Mouse (Mus musculus): ENCODE results near the gene Stag1. TPM values are rescaled to one million over a fixed set of nuclear protein-coding genes. Genes with fewer than 3 reads are reported as not detected.

Gene Stag1
- total RNA-seq, 1 experiment from 2014 or later, result 98.8 TPM

DNA sequence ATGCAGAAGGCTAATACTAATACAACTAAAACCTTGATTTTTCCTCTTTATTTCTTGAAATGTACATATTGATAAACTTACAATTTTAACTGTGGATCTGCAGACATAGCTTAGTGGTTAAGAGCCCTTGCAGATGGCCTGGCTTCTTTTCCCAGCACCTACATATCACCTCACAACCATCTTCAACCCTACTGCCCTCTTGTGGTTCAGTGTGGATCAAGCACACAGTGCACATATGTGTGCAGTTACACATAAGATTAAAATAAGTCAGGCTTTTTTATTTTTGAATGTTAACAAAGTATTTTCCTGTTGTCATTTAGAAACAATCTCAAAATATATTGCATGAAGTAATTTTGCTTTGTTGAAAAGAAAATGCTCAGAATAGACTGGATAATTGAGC, 312.8 kb downstream of the Stag1 start:
- ATAC-seq (ENCODE audit: extremely low read depth, insufficient number of reproducible peaks, low FRiP score, poor library complexity, severe bottlenecking), result peak; percentile 61

DNA sequence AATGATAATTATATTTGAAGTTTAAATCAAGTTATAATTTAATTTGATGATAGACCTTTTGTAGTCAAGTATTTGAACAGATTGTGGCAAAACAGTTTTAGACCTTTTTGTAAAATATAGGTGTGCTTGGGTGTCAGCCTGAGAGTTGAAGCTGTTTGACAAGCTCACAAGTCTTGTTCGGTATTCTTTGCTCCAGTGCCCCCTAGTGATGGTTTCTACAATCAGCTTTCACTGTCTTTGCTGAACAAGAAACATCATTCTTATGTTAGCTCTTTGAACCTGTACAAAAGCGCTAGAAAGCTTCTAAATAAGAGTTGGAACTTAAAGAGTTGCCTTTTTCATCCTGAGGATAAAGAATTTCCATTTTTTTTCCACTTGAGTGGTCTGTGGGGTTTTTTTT, 319.5 kb downstream of the Stag1 start:
- ATAC-seq (ENCODE audit: extremely low read depth, insufficient number of reproducible peaks, low FRiP score, poor library complexity, severe bottlenecking), result peak; percentile 48; the same call in 1 of the 2 replicates

DNA sequence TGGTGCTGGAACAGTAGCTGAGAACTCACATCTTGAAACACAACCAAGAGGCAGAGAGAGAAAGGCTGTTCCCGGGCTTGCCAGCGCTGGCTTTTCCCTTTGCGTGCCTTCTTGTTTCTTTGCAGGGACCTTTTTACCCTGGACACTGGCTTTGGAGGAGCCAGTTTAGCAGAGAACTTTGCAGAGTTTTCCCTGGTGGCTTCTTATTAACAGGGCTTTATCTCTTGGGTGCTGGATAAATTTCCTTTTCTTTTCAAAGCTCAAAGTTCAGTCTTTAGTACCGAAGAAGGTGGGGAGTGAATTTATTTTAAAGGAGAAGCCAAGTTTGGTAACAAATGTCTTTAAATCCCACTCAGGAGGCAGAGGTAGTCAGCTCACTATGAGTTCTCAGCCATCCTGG, 329.0 kb downstream of the Stag1 start:
- ATAC-seq (ENCODE audit: extremely low read depth, insufficient number of reproducible peaks, low FRiP score, poor library complexity, severe bottlenecking), result no peak

DNA sequence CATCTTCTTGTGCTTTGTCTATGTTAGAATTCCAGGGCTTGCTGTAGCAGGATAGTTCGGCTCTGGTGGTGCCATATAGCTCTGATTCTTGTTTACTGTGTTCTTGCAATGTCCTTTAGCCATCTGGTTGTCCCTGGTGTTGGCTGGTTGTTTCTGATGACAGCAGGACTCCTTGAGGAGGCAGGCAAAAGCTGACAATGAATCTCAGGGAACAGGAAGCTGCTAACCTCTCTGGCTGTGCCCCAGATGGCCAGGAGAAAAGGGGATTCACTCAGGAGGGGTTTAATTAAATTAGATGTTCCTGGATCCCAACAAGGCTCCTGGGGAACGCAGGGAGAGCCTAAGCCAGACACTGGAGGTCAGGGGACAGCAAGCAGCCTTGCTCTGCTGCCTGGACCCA, 344.4 kb downstream of the Stag1 start:
- ATAC-seq (ENCODE audit: extremely low read depth, insufficient number of reproducible peaks, low FRiP score, poor library complexity, severe bottlenecking), result no peak

DNA sequence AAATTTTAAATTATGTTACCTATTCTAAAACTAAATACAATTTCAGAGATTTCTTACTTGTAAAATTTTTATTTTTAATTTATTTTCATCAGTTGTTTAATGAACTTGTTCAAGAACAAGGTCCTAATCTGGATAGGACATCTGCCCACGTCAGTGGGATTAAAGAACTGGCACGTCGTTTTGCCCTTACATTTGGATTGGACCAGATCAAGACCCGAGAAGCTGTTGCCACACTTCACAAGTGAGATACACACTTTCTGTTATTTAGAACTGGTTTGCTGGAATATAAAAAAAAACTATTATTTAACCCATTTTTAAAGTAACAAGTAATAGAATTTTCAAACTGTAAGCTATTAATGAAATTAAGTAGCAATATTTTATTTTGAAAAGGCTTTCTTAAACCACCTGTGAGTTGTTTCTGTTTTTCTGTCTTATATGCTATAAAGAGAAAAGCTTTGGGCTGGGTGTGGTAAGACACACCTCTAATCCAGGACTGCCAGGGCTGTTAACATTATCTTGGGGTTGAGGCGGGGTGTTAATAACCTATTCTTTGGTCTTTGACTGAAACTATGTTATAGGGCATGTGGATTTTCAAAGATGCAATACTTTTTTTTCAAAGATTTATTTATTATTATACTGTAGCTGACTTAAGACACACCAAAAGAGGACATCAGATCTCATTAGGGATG, 347.2 kb downstream of the Stag1 start:
- ATAC-seq (ENCODE audit: extremely low read depth, insufficient number of reproducible peaks, low FRiP score, poor library complexity, severe bottlenecking), result no peak

DNA sequence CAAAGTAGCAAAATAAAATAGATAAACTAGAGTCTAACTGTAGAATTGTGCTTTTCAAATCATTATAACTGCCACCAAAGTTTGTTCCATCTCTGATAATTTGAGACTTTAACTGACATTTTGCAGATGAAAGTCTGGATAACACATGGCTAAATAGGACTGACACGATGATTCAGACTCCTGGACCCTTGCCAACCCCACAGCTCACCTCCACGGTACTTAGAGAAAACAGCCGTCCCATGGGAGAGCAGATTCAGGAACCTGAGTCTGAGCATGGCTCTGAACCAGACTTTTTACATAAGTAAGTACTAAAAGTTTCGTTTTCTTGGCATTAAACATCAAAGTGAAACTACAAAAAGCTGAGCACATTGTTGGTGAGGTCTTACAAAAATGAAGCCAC, 353.9 kb downstream of the Stag1 start:
- 0 out of 2 replicates have a peak, but pooled peaks have one; percentile 26 for ATAC-seq (ENCODE audit: extremely low read depth, insufficient number of reproducible peaks, low FRiP score, poor library complexity, severe bottlenecking)

DNA sequence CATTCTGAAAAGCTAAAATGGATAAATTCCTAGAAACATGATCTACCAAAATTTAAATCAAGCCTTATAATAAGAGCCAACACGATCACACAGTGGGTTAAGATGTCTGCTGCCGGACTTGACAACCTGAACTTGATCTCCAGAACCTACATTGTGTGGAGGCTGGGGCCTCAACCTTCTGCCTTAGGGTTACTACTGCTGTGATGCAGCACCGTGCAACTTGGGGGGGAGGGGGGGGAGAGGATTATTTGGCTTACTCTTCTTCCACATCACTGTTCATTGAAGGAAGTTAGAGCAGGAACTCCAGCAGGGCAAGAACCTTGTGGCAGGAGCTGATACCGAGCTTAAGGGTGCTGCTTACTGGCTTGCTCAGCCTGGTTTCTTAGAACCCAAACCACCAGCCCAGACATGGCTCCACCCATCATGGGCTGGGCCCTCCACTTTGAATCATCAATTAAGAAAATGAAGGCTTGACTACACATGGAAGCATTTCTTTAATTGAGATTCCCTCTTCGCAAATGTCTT, 365.4 kb downstream of the Stag1 start:
- ATAC-seq (ENCODE audit: extremely low read depth, insufficient number of reproducible peaks, low FRiP score, poor library complexity, severe bottlenecking), result no peak

DNA sequence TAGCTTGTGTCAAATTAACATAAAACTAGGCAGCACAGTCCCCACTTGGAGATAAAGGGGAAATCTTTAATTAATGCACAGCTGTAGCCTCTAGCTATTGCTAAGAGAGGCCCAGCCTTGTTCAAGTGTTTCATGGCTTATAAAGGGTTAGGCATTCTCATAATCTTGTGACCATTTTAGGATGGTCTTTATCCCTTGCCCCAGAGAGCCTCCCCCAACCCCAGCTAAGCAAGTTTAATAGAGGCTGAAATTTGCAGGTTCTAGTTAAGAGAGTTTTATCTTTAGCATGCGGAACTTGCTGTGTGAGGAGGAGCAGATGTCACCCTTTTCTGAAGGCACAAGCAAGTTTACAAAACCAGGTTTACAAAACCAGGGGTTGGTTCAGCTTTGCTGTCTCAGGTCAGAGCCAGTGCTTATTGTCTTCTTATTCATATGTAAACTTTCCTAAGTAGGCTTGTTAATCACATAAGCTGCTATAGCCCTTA, 365.9 kb downstream of the Stag1 start:
- no peak for ATAC-seq (ENCODE audit: extremely low read depth, insufficient number of reproducible peaks, low FRiP score, poor library complexity, severe bottlenecking)

DNA sequence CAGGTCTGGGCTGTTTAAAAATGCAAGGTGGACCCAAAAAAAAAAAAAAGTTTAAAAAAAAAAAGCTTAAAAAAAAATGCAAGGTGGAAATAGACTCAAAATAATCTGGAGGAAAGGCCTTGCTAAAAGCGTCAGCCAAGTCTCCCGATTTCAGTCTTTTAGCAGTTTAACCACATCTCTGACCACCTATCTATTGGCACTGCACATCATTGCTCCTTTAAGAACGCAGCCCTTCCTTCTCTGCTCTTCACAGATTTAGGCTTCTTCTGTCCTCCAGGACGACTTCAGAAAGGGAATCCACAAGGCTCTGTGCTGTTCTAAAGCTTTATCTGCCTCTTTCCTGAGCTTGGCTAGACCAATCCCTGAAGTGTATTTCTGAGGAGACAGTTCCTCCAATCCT, 366.5 kb downstream of the Stag1 start:
- ATAC-seq (ENCODE audit: extremely low read depth, insufficient number of reproducible peaks, low FRiP score, poor library complexity, severe bottlenecking), result no peak

DNA sequence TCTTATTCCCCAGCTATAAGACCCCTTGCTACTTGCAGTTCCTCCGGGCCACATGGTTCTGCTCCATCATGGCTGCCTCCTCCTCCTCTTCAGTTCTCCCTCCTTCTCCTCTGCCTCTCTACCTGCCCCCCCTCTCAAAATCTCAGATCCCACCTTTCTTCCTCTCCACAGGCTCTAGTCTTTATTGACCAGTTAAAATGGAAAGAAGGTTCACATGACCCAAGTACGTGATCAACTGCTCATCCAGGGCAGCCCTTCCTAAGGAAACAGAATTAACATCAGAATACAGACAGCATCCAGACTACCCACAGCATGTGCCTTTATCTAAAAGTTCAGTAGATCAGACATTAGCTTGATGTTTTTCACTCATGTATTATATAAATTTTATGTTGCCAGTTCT, 371.9 kb downstream of the Stag1 start:
- no peak for ATAC-seq (ENCODE audit: extremely low read depth, insufficient number of reproducible peaks, low FRiP score, poor library complexity, severe bottlenecking)

DNA sequence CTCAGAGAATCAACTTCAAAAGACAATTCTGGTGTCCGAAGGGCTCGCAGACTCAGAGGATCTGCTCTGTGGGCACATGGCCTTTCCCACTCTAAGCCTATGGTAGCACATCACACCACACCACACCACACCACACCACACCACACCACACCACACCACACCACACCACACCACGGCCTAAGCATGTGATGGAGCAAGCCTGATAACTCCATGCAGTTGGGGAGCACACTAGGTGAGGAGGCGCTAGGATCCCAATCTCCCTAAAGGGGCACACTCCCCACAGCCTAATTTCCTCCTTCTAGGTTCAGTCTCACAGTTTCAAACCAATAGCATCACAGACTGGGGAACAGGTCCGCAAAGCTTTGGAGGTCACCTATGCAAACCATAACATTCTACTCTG, 381.1 kb downstream of the Stag1 start:
- no peak for ATAC-seq (ENCODE audit: extremely low read depth, insufficient number of reproducible peaks, low FRiP score, poor library complexity, severe bottlenecking)

DNA sequence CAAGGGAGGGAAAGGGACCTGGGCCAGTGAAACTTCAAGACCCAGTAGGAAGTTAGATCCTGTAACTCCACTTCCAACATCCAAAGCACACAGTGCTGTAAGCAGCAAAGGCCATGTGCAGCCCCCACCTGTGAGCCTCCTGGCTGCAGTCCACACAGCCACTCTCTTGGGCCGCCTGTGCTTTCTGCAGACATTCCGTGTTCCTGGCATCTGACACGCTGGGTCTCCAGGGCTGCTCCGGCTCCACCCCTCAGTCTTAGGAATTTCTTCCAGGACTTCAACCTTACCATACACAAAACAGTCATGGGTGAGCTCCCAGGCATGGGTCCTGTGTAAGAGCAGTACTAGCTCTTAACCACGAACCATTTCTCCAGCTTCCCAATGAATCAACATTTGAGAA, 381.7 kb downstream of the Stag1 start:
- no peak for ATAC-seq (ENCODE audit: extremely low read depth, insufficient number of reproducible peaks, low FRiP score, poor library complexity, severe bottlenecking)

DNA sequence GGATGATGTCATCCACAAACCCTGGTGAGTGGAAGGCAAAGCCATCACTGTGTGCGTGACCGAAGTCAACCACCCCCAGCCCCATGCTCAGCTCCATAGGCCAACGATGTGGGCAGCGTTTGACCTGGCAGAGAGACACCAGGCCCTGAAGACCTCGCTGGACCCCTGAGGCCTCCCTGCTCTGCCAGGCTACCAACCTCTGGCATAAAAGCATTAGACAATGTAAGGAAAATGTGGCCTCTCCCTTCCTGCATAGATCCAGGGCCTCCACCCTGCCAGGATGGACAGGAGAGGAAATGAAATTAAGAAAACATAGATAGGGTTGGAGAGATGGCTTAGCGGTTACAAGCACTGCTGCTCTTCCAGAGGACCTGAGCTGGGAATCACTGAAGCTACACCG, 385.2 kb downstream of the Stag1 start:
- no peak for ATAC-seq (ENCODE audit: extremely low read depth, insufficient number of reproducible peaks, low FRiP score, poor library complexity, severe bottlenecking)

DNA sequence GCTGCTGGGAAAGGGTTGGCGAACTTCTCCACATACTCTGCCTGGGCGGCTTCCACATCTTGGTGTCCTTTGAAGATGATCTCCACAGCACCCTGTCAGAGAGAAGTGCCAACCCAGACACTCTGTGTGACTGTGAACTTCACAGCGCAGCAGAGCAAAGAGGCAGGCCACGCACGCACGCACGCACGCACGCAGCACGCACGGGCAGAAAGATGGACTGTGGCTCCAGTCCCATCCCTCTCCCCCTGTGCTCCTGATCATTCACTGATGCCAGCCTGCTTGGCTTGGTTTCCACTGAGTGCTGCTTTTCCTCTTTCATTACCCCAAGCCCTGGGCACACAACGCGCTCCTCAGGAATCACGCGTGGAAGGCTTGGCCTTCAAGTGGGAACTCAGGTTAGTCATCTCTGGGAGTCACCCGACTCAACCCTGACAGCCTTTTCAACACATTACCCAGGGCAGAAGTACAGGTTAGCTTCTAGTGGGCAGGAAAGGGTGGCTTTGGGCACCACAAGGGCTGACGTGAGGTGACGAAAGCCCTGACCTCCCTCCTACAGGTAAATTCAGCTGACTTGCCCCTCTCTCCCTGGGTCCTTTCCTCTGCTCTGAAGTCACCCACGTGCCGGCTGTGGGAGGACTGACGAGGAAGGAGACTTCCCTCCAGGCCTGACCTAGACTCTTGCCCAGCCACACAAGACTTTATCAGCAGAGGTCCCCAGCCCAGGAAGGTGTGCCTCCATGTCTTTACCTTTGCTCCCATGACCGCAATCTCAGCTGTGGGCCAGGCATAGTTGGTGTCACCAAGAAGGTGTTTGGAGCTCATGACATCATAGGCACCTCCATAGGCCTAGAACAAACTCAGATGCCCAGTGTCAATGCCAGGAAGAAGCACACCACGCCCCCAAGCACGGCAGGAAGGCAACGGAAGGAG, 387.0 kb downstream of the Stag1 start:
- ATAC-seq (ENCODE audit: extremely low read depth, insufficient number of reproducible peaks, low FRiP score, poor library complexity, severe bottlenecking), result no peak

DNA sequence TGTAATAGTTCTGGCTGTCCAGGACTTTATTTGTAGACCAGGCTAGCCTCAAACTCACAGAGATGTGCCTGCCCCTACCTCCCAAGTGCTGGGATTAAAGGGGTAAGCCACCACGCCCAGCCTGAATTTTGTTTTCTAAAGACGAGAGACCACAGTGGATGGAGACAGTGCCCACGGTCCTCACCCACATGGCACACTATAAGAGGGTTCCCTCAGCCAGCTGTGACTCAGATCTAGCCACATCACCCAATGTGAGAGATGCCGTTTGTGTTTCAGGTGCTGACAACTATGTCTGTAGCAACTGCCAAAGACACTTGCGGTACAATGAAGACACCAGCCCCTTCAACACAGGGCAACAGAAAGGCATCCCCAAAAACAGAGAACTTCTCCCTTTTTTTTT, 389.4 kb downstream of the Stag1 start:
- no peak for ATAC-seq (ENCODE audit: extremely low read depth, insufficient number of reproducible peaks, low FRiP score, poor library complexity, severe bottlenecking)

DNA sequence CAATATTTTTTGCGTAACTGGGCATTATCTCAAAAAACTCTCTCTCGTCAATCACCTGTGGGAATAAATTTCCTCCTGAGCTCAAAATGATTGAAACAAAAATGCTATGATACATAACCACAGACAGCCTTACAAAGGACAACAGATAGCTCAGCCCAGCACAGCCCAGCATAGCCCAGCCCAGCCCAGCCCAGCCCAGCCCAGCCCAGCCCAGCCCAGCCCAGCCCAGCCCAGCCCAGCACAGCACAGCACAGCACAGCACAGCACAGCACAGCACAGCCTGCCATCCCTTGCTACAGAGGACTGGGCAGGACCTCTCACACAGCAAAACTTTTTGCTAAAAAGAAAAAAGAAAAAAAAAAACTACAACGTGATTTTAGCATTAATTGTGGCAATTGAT, 390.3 kb downstream of the Stag1 start:
- ATAC-seq (ENCODE audit: extremely low read depth, insufficient number of reproducible peaks, low FRiP score, poor library complexity, severe bottlenecking), result no peak

DNA sequence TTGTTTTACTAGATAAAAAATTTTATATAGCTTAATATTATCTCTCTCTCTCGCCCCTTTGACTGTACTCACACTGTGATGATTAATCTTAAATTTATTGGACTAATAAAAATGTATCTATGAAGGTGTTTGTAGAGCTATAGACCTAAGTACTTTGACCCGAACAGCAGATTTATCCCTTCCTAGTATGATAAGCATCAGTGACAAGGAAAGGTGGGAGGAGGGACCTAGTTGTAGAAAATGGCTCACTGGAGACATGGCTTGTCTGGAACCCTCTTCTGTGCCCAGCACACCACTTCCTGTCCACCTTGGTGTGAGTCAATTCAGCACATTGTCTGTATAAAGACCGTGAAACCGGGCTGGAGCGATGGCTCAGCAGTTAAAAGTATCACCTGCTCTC, 393.0 kb downstream of the Stag1 start:
- ATAC-seq (ENCODE audit: extremely low read depth, insufficient number of reproducible peaks, low FRiP score, poor library complexity, severe bottlenecking), result no peak

DNA sequence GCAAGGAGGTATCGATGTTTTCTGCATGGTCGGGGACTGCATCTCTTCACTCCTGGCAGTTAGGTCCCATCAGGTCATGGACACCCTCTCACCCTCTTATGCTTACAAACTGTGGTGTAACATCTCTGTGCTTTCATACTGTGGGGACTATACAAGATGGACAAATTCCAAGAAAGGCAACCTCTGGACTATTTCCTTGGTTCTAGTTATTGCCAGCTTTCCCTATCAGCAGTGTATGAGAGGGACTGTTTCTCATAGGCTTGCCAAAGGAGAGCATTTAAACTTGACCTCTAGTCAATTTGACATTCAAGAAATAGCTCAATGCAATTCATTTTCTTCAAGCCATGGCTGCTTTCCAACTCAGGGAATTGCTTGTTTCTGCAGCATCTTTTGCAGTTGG, 393.7 kb downstream of the Stag1 start:
- no peak for ATAC-seq (ENCODE audit: extremely low read depth, insufficient number of reproducible peaks, low FRiP score, poor library complexity, severe bottlenecking)

DNA sequence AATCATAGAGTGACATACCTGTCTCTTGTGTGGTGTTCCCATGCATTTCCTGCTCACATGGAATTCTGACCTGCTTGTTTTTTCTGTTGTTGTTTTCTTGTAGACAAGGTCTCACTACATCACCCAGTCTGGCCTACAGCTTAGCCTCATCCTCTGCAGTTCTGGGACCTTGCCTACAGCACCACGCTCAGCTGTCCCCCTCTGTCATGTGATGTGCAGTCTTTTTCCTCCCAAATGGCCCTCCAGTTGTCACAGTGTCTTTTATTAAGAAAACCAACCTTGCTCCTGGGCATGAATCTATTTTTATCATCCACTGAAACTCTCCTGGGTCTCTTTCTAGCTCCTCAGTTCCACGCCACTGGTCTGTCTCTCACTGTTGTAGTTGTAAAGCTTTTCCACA, 394.6 kb downstream of the Stag1 start:
- no peak for ATAC-seq (ENCODE audit: extremely low read depth, insufficient number of reproducible peaks, low FRiP score, poor library complexity, severe bottlenecking)

DNA sequence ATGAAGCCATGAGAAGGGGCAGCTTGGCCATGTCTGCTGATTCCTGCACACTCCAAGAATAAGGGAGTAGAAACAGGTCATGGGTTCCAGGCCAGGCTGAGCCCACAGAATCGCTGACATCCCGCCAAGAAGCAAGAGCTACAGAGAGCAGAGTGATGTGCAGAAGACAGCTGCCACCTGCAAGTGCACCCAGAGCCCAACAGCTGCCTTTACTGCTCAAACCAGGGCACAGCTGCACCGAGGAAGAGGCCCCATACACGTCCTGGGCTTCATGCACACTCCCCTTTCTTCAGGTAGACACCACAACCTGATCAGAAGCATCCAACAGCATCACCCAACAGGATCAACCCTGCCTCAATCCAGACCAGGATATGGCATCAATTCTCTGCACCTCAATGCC, 396.3 kb downstream of the Stag1 start:
- ATAC-seq (ENCODE audit: extremely low read depth, insufficient number of reproducible peaks, low FRiP score, poor library complexity, severe bottlenecking), result no peak
